In genomic region chr8:119948340-119948739, GRCm38 (mm10) we compare ENCODE assay signal across 15 mouse cellular contexts. TPM values are rescaled to one million over a fixed set of nuclear protein-coding genes. Genes with fewer than 3 reads are reported as not detected.
A peak's percentile ranks its signal among the peaks of the same experiment; 100 is the strongest.
DNase-seq lines count a peak whose midpoint lies in the region; ATAC-seq and TF ChIP-seq lines count a peak whose summit lies in the region.
"Had no signal": no experiment of that assay in that cellular context is flagged by ENCODE, and none has a peak within 500 bp of the region (broad histone marks: within the 10 kb centered on the region; RNA-seq: fewer than 3 reads in every experiment).

No protein-coding gene starts in this region.

- TF ChIP-seq CTCF in forebrain, postnatal 0 days (IDR thresholded peaks at IDR 0.05; ENCODE audit: low read depth): peak; percentile 24; the same call in 1 of the 2 replicates
- TF ChIP-seq CTCF in midbrain, postnatal 0 days (IDR thresholded peaks at IDR 0.05): peak; percentile 26; the same call in 1 of the 2 replicates

- WGBS in forebrain, postnatal 0 days: 67% methylated on average over 15 of the region's 15 CpGs
- 91% methylated on average over 15 of the region's 15 CpGs for WGBS in forebrain, embryonic 10.5 days
- 67% methylated on average over 15 of the region's 15 CpGs for WGBS in midbrain, embryonic 14.5 days
- WGBS in midbrain, embryonic 16.5 days: 67% methylated on average over 15 of the region's 15 CpGs
- 65% methylated on average over 15 of the region's 15 CpGs for WGBS in midbrain, postnatal 0 days

- no peak overlapping the region for H3K4me3 ChIP-seq in forebrain, postnatal 0 days (ENCODE audit: low read depth, low read length)
- H3K4me3 ChIP-seq in forebrain, embryonic 10.5 days: no peak overlapping the region
- H3K4me3 ChIP-seq in midbrain, embryonic 14.5 days (replicated peaks; ENCODE audit: low read depth, low read length): no peak overlapping the region
- H3K4me3 ChIP-seq in midbrain, embryonic 16.5 days (ENCODE audit: low read depth, low read length): no peak overlapping the region
- no peak overlapping the region for H3K4me3 ChIP-seq in midbrain, postnatal 0 days (ENCODE audit: low read depth, low read length)
- H3K4me3 ChIP-seq: heart, embryonic 15.5 days; neural tube, embryonic 12.5 days had no signal

- no peaks in the 10 kb centered on the region for H3K4me1 ChIP-seq in forebrain, postnatal 0 days (ENCODE audit: insufficient read depth)
- peaks cover 9% of the 10 kb centered on the region; the same call in 1 of the 2 replicates for H3K4me1 ChIP-seq in forebrain, embryonic 10.5 days
- H3K4me1 ChIP-seq in midbrain, embryonic 14.5 days (ENCODE audit: control insufficient read depth, insufficient read depth, low read length): no peaks in the 10 kb centered on the region
- H3K4me1 ChIP-seq in midbrain, embryonic 16.5 days (ENCODE audit: control insufficient read depth, insufficient read depth, low read length): no peaks in the 10 kb centered on the region; the same call in 1 of the 2 replicates
- H3K4me1 ChIP-seq in midbrain, postnatal 0 days (ENCODE audit: insufficient read depth, low read length): no peaks in the 10 kb centered on the region
- H3K4me1 ChIP-seq: heart, embryonic 15.5 days had no signal

- no peak overlapping the region for H3K4me2 ChIP-seq in forebrain, postnatal 0 days (ENCODE audit: low read depth)
- no peak overlapping the region for H3K4me2 ChIP-seq in midbrain, embryonic 14.5 days (ENCODE audit: low read length)
- no peak overlapping the region for H3K4me2 ChIP-seq in midbrain, embryonic 16.5 days (ENCODE audit: low read length)
- no peak overlapping the region for H3K4me2 ChIP-seq in midbrain, postnatal 0 days (ENCODE audit: low read depth, low read length, poor library complexity, severe bottlenecking)
- H3K4me2 ChIP-seq: heart, embryonic 15.5 days; liver, embryonic 11.5 days; neural tube, embryonic 12.5 days had no signal

- no peaks in the 10 kb centered on the region for H3K9me3 ChIP-seq in forebrain, postnatal 0 days (ENCODE audit: low read length)
- H3K9me3 ChIP-seq in forebrain, embryonic 10.5 days: no peaks in the 10 kb centered on the region
- no peaks in the 10 kb centered on the region for H3K9me3 ChIP-seq in midbrain, embryonic 14.5 days (ENCODE audit: control insufficient read depth, low read length)
- no peaks in the 10 kb centered on the region for H3K9me3 ChIP-seq in midbrain, embryonic 16.5 days (replicated peaks; ENCODE audit: control insufficient read depth, low read length, poor library complexity, severe bottlenecking)
- no peaks in the 10 kb centered on the region for H3K9me3 ChIP-seq in midbrain, postnatal 0 days (ENCODE audit: low read length)
- H3K9me3 ChIP-seq: heart, embryonic 15.5 days; neural tube, embryonic 12.5 days had no signal

- H3K36me3 ChIP-seq in forebrain, postnatal 0 days (ENCODE audit: insufficient read depth): peaks cover 58% of the 10 kb centered on the region
- peaks cover 100% of the 10 kb centered on the region for H3K36me3 ChIP-seq in forebrain, embryonic 10.5 days (replicated peaks)
- H3K36me3 ChIP-seq in midbrain, embryonic 14.5 days (ENCODE audit: control insufficient read depth, insufficient read depth, low read length): peaks cover 73% of the 10 kb centered on the region
- peaks cover 30% of the 10 kb centered on the region for H3K36me3 ChIP-seq in midbrain, embryonic 16.5 days (ENCODE audit: control insufficient read depth, insufficient read depth, low read length)
- peaks cover 55% of the 10 kb centered on the region for H3K36me3 ChIP-seq in midbrain, postnatal 0 days (ENCODE audit: insufficient read depth, low read length)

- DNase-seq in forebrain, postnatal 0 days: peak; percentile 25
- no peak for DNase-seq in forebrain, embryonic 10.5 days (ENCODE audit: extremely low spot score, low spot score)
- peak; percentile 30 for DNase-seq in midbrain, embryonic 14.5 days
- DNase-seq in adrenal gland, adult 8-10 months: peak; percentile 38
- peak; percentile 18 for DNase-seq in midbrain, postnatal 0 days (ENCODE audit: low spot score)
- DNase-seq in cerebellum, postnatal 36 days: no peak
- no peak for DNase-seq in spleen, adult 18-20 months
- DNase-seq: kidney, adult 2 months; kidney, postnatal 4 days had no signal

- no peaks in the 10 kb centered on the region for H3K27me3 ChIP-seq in forebrain, postnatal 0 days (ENCODE audit: insufficient read depth, low read length)
- H3K27me3 ChIP-seq in forebrain, embryonic 10.5 days (ENCODE audit: poor library complexity, severe bottlenecking): no peaks in the 10 kb centered on the region
- H3K27me3 ChIP-seq in midbrain, embryonic 14.5 days (ENCODE audit: control insufficient read depth, insufficient read depth, low read length): no peaks in the 10 kb centered on the region
- no peaks in the 10 kb centered on the region for H3K27me3 ChIP-seq in midbrain, embryonic 16.5 days (ENCODE audit: control insufficient read depth, insufficient read depth, low read depth, low read length)
- no peaks in the 10 kb centered on the region for H3K27me3 ChIP-seq in midbrain, postnatal 0 days (ENCODE audit: insufficient read depth, low read length)
- H3K27me3 ChIP-seq: heart, embryonic 15.5 days; neural tube, embryonic 12.5 days had no signal

- no peak for ATAC-seq in forebrain, postnatal 0 days
- ATAC-seq in midbrain, embryonic 14.5 days (ENCODE audit: low FRiP score, low TSS enrichment): no peak
- no peak for ATAC-seq in midbrain, embryonic 16.5 days
- no peak for ATAC-seq in midbrain, postnatal 0 days (ENCODE audit: low FRiP score)

- H3K9ac ChIP-seq in forebrain, postnatal 0 days: no peak overlapping the region
- H3K9ac ChIP-seq in midbrain, embryonic 14.5 days (replicated peaks; ENCODE audit: low read length): no peak overlapping the region
- H3K9ac ChIP-seq in midbrain, embryonic 16.5 days (ENCODE audit: low read depth, low read length): no peak overlapping the region
- no peak overlapping the region for H3K9ac ChIP-seq in midbrain, postnatal 0 days (replicated peaks; ENCODE audit: low read length, poor library complexity, severe bottlenecking)
- H3K9ac ChIP-seq: heart, embryonic 15.5 days; neural tube, embryonic 12.5 days had no signal

- H3K27ac ChIP-seq in forebrain, postnatal 0 days (ENCODE audit: low read depth, low read length): no peak overlapping the region
- H3K27ac ChIP-seq in forebrain, embryonic 10.5 days: no peak overlapping the region
- 0 out of 2 replicates have a peak overlapping the region, but pooled peaks have one; percentile 22 for H3K27ac ChIP-seq in midbrain, embryonic 14.5 days (replicated peaks; ENCODE audit: low read depth, low read length)
- H3K27ac ChIP-seq in midbrain, embryonic 16.5 days (ENCODE audit: low read length): no peak overlapping the region
- no peak overlapping the region; the same call in 1 of the 2 replicates for H3K27ac ChIP-seq in midbrain, postnatal 0 days (ENCODE audit: low read depth, low read length)
- H3K27ac ChIP-seq: heart, embryonic 15.5 days; neural tube, embryonic 12.5 days had no signal

RNA-seq across cellular contexts. Expression of gene Gm20388, which starts 37.7 kb away (rescaled TPM):
- 43.2 and 51.3 TPM in 2 replicates for total RNA-seq in forebrain, postnatal 0 days (2014; rRNA removed)
- polyA plus RNA-seq in forebrain, postnatal 0 days (2015; fragmentation: Nextera tagmentation; extraction: Ambion mirVana): not detected in 2 replicates
- 1.2 and 5.5 TPM in 2 replicates for polyA plus RNA-seq in forebrain, embryonic 10.5 days (2016; fragmentation: Nextera tagmentation; extraction: Ambion mirVana)
- 4.1 and 4.7 TPM in 2 replicates for polyA plus RNA-seq in midbrain, embryonic 14.5 days (2014; fragmentation: Nextera tagmentation; extraction: Ambion mirVana)
- 6.4 and 7.5 TPM in 2 replicates for polyA plus RNA-seq in midbrain, embryonic 16.5 days (2015; fragmentation: Nextera tagmentation; extraction: Ambion mirVana)
- total RNA-seq in adrenal gland, adult 8-10 months (2022): 10 to 100 TPM in 1 of 4 experiments, 1 to 10 TPM in 3; 1.7 to 16.9 (median 5.8) TPM
- 39.0 and 74.2 TPM in 2 replicates for total RNA-seq in midbrain, postnatal 0 days (2014; rRNA removed)
- not detected in 2 replicates for polyA plus RNA-seq in midbrain, postnatal 0 days (2015; fragmentation: Nextera tagmentation; extraction: Ambion mirVana)
- polyA plus RNA-seq: heart, embryonic 15.5 days; lung, embryonic 16.5 days; neural tube, embryonic 12.5 days had no signal

RNA-seq across cellular contexts. Expression of gene Usp10, which starts 38.2 kb away (rescaled TPM):
- 68.1 and 77.3 TPM in 2 replicates for total RNA-seq in forebrain, postnatal 0 days (2014; rRNA removed)
- polyA plus RNA-seq in forebrain, postnatal 0 days (2015; fragmentation: Nextera tagmentation; extraction: Ambion mirVana): 89.6 and 106 TPM in 2 replicates
- polyA plus RNA-seq in forebrain, embryonic 10.5 days (2016; fragmentation: Nextera tagmentation; extraction: Ambion mirVana): 251 and 264 TPM in 2 replicates
- 94.2 and 106 TPM in 2 replicates for polyA plus RNA-seq in midbrain, embryonic 14.5 days (2014; fragmentation: Nextera tagmentation; extraction: Ambion mirVana)
- polyA plus RNA-seq in midbrain, embryonic 16.5 days (2015; fragmentation: Nextera tagmentation; extraction: Ambion mirVana): 139 and 140 TPM in 2 replicates
- 100 to 1,000 TPM in 3 of 4 experiments, 10 to 100 TPM in 1; 88.6 to 130 (median 113) TPM for total RNA-seq in adrenal gland, adult 8-10 months (2022)
- total RNA-seq in midbrain, postnatal 0 days (2014; rRNA removed): 88.5 and 88.8 TPM in 2 replicates
- 93.6 and 94.6 TPM in 2 replicates for polyA plus RNA-seq in midbrain, postnatal 0 days (2015; fragmentation: Nextera tagmentation; extraction: Ambion mirVana)

RNA-seq across cellular contexts. Expression of gene Crispld2, which starts 43.9 kb away (rescaled TPM):
- 2.8 and 11.0 TPM in 2 replicates for total RNA-seq in forebrain, postnatal 0 days (2014; rRNA removed)
- 2.1 and 2.5 TPM in 2 replicates for polyA plus RNA-seq in forebrain, postnatal 0 days (2015; fragmentation: Nextera tagmentation; extraction: Ambion mirVana)
- polyA plus RNA-seq in forebrain, embryonic 10.5 days (2016; fragmentation: Nextera tagmentation; extraction: Ambion mirVana): 2.4 and 2.5 TPM in 2 replicates
- 0.66 and 1.1 TPM in 2 replicates for polyA plus RNA-seq in midbrain, embryonic 14.5 days (2014; fragmentation: Nextera tagmentation; extraction: Ambion mirVana)
- polyA plus RNA-seq in midbrain, embryonic 16.5 days (2015; fragmentation: Nextera tagmentation; extraction: Ambion mirVana): 2.0 and 2.4 TPM in 2 replicates
- total RNA-seq in adrenal gland, adult 8-10 months (2022): 10 to 100 TPM in 2 of 4 experiments, 1 to 10 TPM in 2; 7.4 to 14.4 (median 10.5) TPM
- total RNA-seq in midbrain, postnatal 0 days (2014; rRNA removed): 5.3 and 5.7 TPM in 2 replicates
- polyA plus RNA-seq in midbrain, postnatal 0 days (2015; fragmentation: Nextera tagmentation; extraction: Ambion mirVana): 4.1 and 4.7 TPM in 2 replicates
- total RNA-seq: megakaryocyte-erythroid progenitor cell, adult 5-6 weeks had no signal

Comparison
In these comparisons a context has a peak if more than half of its experiments do, and no peak if none do; other contexts are left out.
1. DNase-seq: peak in forebrain, postnatal 0 days (single experiment), midbrain, embryonic 14.5 days (single experiment), adrenal gland, adult 8-10 months (single experiment) and midbrain, postnatal 0 days (single experiment); none in forebrain, embryonic 10.5 days (single experiment), cerebellum, postnatal 36 days (0 of 2) and spleen, adult 18-20 months (0 of 2).